Mouse (Mus musculus): ENCODE data around the gene Chrd.

- TF ChIP-seq POLR2A (IDR thresholded peaks at IDR 0.05; ENCODE audit: borderline replicate concordance, insufficient read depth, low read length) (no peak), CTCF (IDR thresholded peaks at IDR 0.05; ENCODE audit: borderline replicate concordance, insufficient read depth, low read depth, low read length) (no peak)
These were observed 29.1 kb upstream of the Chrd start for GRCm38 (mm10) chr16:20703699-20704400.
